Mouse (Mus musculus) forebrain, postnatal 0 days (tissue): ENCODE measurements around the gene Tnfrsf11a. TPM values are rescaled to one million over a fixed set of nuclear protein-coding genes. Genes with fewer than 3 reads are reported as not detected.

Experiments used
- ATAC-seq: fragments of 200-750 bp; cut with Nextera tagmentation; 2 replicates; pipeline ENCODE4 v1.8.0; 2017; ENCODE audit warnings: mild to moderate bottlenecking, moderate library complexity
- DNase-seq: peaks from one replicate; pipeline ENCODE4 v3.0.0-alpha.2; 2015
- H3K27ac ChIP-seq: fragments of 300-500 bp; sonication (generic); 2 replicates; pipeline ENCODE4 v1.5.1; 2014; ENCODE audit warnings: low read depth, mild to moderate bottlenecking, antibody characterized with exemption, low read length, moderate library complexity, mixed read lengths
- H3K27me3 ChIP-seq: fragments of 300-500 bp; sonication (generic); 2 replicates; pipeline ENCODE4 v1.6.1; 2014; ENCODE audit warnings: mild to moderate bottlenecking, low read length, mixed read lengths; ENCODE audit not compliant: insufficient read depth
- H3K36me3 ChIP-seq: fragments of 300-500 bp; sonication (generic); 2 replicates; pipeline ENCODE4 v1.6.1; 2014; ENCODE audit warnings: mild to moderate bottlenecking, moderate library complexity; ENCODE audit not compliant: insufficient read depth
- H3K4me1 ChIP-seq: fragments of 300-500 bp; sonication (generic); 2 replicates; pipeline ENCODE4 v1.6.1; 2014; ENCODE audit warnings: antibody characterized with exemption; ENCODE audit not compliant: insufficient read depth
- H3K4me2 ChIP-seq: fragments of 300-500 bp; sonication (generic); 2 replicates; pipeline ENCODE4 v1.6.1; 2014; ENCODE audit warnings: low read depth, mild to moderate bottlenecking, moderate library complexity
- H3K4me3 ChIP-seq: fragments of 300-500 bp; sonication (generic); 2 replicates; pipeline ENCODE4 v1.5.1; 2014; ENCODE audit warnings: low read depth, low read length, mixed read lengths
- H3K9ac ChIP-seq: fragments of 300-500 bp; sonication (generic); 2 replicates; pipeline ENCODE4 v1.6.1; 2014; ENCODE audit warnings: mild to moderate bottlenecking
- H3K9me3 ChIP-seq: fragments of 300-500 bp; sonication (generic); 2 replicates; pipeline ENCODE4 v1.6.1; 2016; ENCODE audit warnings: low read length
- CTCF ChIP-seq: sonication (generic); IDR thresholded peaks from 2 replicates; pipeline ENCODE4 v1.5.1; 2016; ENCODE audit warnings: antibody characterized with exemption, control low read depth, low read depth
- WGBS: fragments of 180-500 bp; shearing (Covaris S2); extraction: QIAGEN DNeasy Blood & Tissue Kit; methylation state at CpG from one replicate; pipeline ENCODE4 v1.1.7; 2014; 5-methylcytosine and 5-hydroxymethylcytosine counted together
- polyA plus RNA-seq: library from polyadenylated mRNA; unstranded; fragments of >200 nt; fragmentation: Nextera tagmentation; extraction: Ambion mirVana; gene quantifications from 2 replicates; pipeline ENCODE4 v1.2.1, GENCODE M21; 2015
- total RNA-seq: library from RNA; depleted of rRNA; stranded (reverse); fragments of >200 nt; gene quantifications from 2 replicates; pipeline ENCODE4 v1.2.3, GENCODE M21; 2014; rRNA removed

Tnfrsf11a gene
- total and polyA plus RNA-seq, 2 experiments from 2014 or later: 0.62 to 2.3 TPM

DNA sequence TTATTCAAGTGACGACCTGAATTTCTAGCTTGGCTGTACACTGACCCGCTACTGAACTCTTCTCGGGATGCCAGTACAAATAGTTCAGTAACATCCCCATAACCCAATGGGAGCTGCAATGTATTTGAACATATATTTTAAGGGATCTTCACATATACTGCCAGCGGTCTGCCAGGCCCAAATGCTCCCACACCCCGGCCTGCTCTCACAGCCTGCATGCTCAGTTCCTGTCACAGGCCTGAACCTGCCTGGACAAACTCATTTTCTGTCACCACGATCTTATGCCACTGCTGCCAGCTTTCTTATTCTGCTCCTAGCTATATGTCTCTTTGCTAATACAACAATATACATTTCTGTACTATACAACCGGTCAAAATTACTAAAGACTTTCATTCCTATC is 100.9 kb downstream of the Tnfrsf11a start:
- ATAC-seq (no peak), DNase-seq (no peak)
- TF ChIP-seq CTCF: no peak
- WGBS: 79% methylated on average over 7 of the region's 7 CpGs
- no peaks in the 10 kb centered on the region for H3K9me3 ChIP-seq
- H3K4me1 ChIP-seq: no peaks in the 10 kb centered on the region
- no peak overlapping the region for H3K4me2 ChIP-seq
- H3K4me3 ChIP-seq: no peak overlapping the region
- no peaks in the 10 kb centered on the region for H3K27me3 ChIP-seq
- H3K27ac ChIP-seq: no peak overlapping the region
- no peak overlapping the region for H3K9ac ChIP-seq
- no peaks in the 10 kb centered on the region for H3K36me3 ChIP-seq

GRCm38 (mm10) chr1:105883498-105883897 is 103.0 kb downstream of the Tnfrsf11a start:
- no peaks in the 10 kb centered on the region for H3K4me1 ChIP-seq
- H3K27me3 ChIP-seq: no peaks in the 10 kb centered on the region
- no peak for TF ChIP-seq CTCF
- H3K4me3 ChIP-seq: no peak overlapping the region
- no peak overlapping the region for H3K27ac ChIP-seq
- H3K36me3 ChIP-seq: no peaks in the 10 kb centered on the region
- H3K9ac ChIP-seq: no peak overlapping the region
- no peak overlapping the region for H3K4me2 ChIP-seq
- no peaks in the 10 kb centered on the region for H3K9me3 ChIP-seq
- 79% methylated on average over 2 of the region's 2 CpGs for WGBS
- no peak for DNase-seq
- ATAC-seq: no peak

GRCm38 (mm10) chr1:105885101-105885500 is 104.6 kb downstream of the Tnfrsf11a start:
- Histone ChIP-seq H3K4me1 (no peaks in the 10 kb centered on the region), H3K27me3 (no peaks in the 10 kb centered on the region), H3K9ac (no peak overlapping the region), H3K36me3 (no peaks in the 10 kb centered on the region), H3K27ac (no peak overlapping the region), H3K4me3 (no peak overlapping the region), H3K4me2 (no peak overlapping the region), H3K9me3 (no peaks in the 10 kb centered on the region)
- DNase-seq (no peak), ATAC-seq (no peak)
- no peak for TF ChIP-seq CTCF
- WGBS: 93% methylated on average over 1 of the region's 1 CpGs

GRCm38 (mm10) chr1:105885575-105885974 is 105.1 kb downstream of the Tnfrsf11a start:
- Histone ChIP-seq H3K4me1 (no peaks in the 10 kb centered on the region), H3K9ac (no peak overlapping the region), H3K4me2 (no peak overlapping the region), H3K36me3 (no peaks in the 10 kb centered on the region), H3K27me3 (no peaks in the 10 kb centered on the region), H3K9me3 (no peaks in the 10 kb centered on the region), H3K4me3 (no peak overlapping the region), H3K27ac (no peak overlapping the region)
- ATAC-seq (no peak), DNase-seq (no peak)
- WGBS: 80% methylated on average over 5 of the region's 5 CpGs
- no peak for TF ChIP-seq CTCF

GRCm38 (mm10) chr1:105886358-105886757 is 105.8 kb downstream of the Tnfrsf11a start:
- DNase-seq (no peak), ATAC-seq (no peak)
- TF ChIP-seq CTCF: no peak
- no peaks in the 10 kb centered on the region for H3K36me3 ChIP-seq
- H3K4me3 ChIP-seq: no peak overlapping the region
- H3K4me1 ChIP-seq: no peaks in the 10 kb centered on the region
- no peaks in the 10 kb centered on the region for H3K9me3 ChIP-seq
- H3K27ac ChIP-seq: no peak overlapping the region
- WGBS: 71% methylated on average over 5 of the region's 5 CpGs
- no peak overlapping the region for H3K4me2 ChIP-seq
- H3K9ac ChIP-seq: no peak overlapping the region
- H3K27me3 ChIP-seq: no peaks in the 10 kb centered on the region

GRCm38 (mm10) chr1:105891032-105891725 is 110.7 kb downstream of the Tnfrsf11a start:
- Histone ChIP-seq H3K9me3 (no peaks in the 10 kb centered on the region), H3K27ac (no peak overlapping the region), H3K36me3 (no peaks in the 10 kb centered on the region), H3K27me3 (no peaks in the 10 kb centered on the region), H3K9ac (no peak overlapping the region), H3K4me3 (no peak overlapping the region), H3K4me1 (no peaks in the 10 kb centered on the region), H3K4me2 (no peak overlapping the region)
- peak; percentile 68 for TF ChIP-seq CTCF
- DNase-seq (peak; percentile 68), ATAC-seq (peak; percentile 23)
- WGBS: 43% methylated on average over 15 of the region's 15 CpGs

DNA sequence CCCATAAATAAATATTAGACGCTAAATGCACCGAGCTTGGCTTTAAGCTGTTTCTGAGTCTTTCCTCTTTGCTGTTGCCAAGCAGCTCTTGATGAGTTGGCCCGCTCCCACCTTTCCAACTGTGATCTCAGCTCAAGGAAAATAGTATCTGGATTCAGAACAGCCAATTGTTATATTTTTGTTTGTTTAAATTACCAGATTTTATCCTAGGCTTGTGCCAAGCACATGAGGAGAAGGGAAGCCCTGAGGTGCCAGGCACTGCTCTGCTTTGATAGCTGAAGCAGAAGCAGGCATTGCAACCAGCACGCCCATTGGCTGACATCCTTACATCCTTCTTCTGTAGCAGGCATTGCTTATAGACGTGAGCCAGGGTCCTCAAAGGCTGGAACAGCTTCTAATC is 114.5 kb downstream of the Tnfrsf11a start:
- no peak overlapping the region for H3K9ac ChIP-seq
- no peak overlapping the region for H3K27ac ChIP-seq
- WGBS: 40% methylated on average over 5 of the region's 5 CpGs
- no peak overlapping the region for H3K4me2 ChIP-seq
- H3K9me3 ChIP-seq: no peaks in the 10 kb centered on the region
- H3K4me1 ChIP-seq: no peaks in the 10 kb centered on the region
- no peak overlapping the region for H3K4me3 ChIP-seq
- ATAC-seq: peak; percentile 67
- peak; percentile 53 for DNase-seq
- no peaks in the 10 kb centered on the region for H3K27me3 ChIP-seq
- no peaks in the 10 kb centered on the region for H3K36me3 ChIP-seq
- no peak for TF ChIP-seq CTCF

Other genes starting within 250 kb of the Tnfrsf11a start
- gene Pign, start 117.0 kb upstream of the Tnfrsf11a start, total RNA-seq: 21.5 and 22.8 TPM in 2 replicates
- gene Pign, start 117.0 kb upstream of the Tnfrsf11a start, polyA plus RNA-seq: 3.0 and 5.8 TPM in 2 replicates
- 69.5 and 85.8 TPM in 2 replicates for gene Relch, start 116.9 kb upstream of the Tnfrsf11a start, total RNA-seq
- 31.2 and 41.1 TPM in 2 replicates for gene Relch, start 116.9 kb upstream of the Tnfrsf11a start, polyA plus RNA-seq
- gene Zcchc2, start 209.7 kb downstream of the Tnfrsf11a start, total RNA-seq: 11.8 and 14.2 TPM in 2 replicates
- gene Zcchc2, start 209.7 kb downstream of the Tnfrsf11a start, polyA plus RNA-seq: 1.4 and 2.0 TPM in 2 replicates